Mouse (Mus musculus) right cerebral cortex, postnatal 25 days (tissue): ENCODE results near the gene Arl6.

ENCODE experiments used
- DNase-seq: peaks from one replicate; pipeline ENCODE4 v3.0.0; 2022

The Arl6 gene

GRCm38 (mm10) chr16:59639102-59639691 lies at the start of gene Arl6:
Gene Arl6, minus strand, starts transcription at chr16:59639391.
- DNase-seq, result peak; percentile 96

GRCm38 (mm10) chr16:59685135-59685534 lies 45.9 kb upstream of the Arl6 start:
- no peak for DNase-seq

- DNase-seq, result peak; percentile 68
Observed at GRCm38 (mm10) chr16:59683434-59683833, 44.2 kb upstream of the Arl6 start.

GRCm38 (mm10) chr16:59682216-59682891 lies 43.2 kb upstream of the Arl6 start:
- no peak for DNase-seq

GRCm38 (mm10) chr16:59666938-59667337 lies 27.7 kb upstream of the Arl6 start:
- no peak for DNase-seq

GRCm38 (mm10) chr16:59643766-59644165 lies 4.6 kb upstream of the Arl6 start:
- no peak for DNase-seq

- DNase-seq, result no peak
Observed at GRCm38 (mm10) chr16:59639985-59640384, 794 bp upstream of the Arl6 start.

GRCm38 (mm10) chr16:59634598-59634997 lies 4.6 kb downstream of the Arl6 start:
- no peak for DNase-seq

- no peak for DNase-seq
Observed at GRCm38 (mm10) chr16:59621554-59621953, 17.6 kb downstream of the Arl6 start.

GRCm38 (mm10) chr16:59617167-59617566 lies 22.0 kb downstream of the Arl6 start:
- peak; percentile 24 for DNase-seq

GRCm38 (mm10) chr16:59615675-59616074 lies 23.5 kb downstream of the Arl6 start:
- no peak for DNase-seq

- no peak for DNase-seq
Observed at GRCm38 (mm10) chr16:59610750-59611149, 28.4 kb downstream of the Arl6 start.

GRCm38 (mm10) chr16:59604078-59604781 lies 35.0 kb downstream of the Arl6 start:
- DNase-seq, result no peak

GRCm38 (mm10) chr16:59600311-59601251 lies 38.6 kb downstream of the Arl6 start, which contains the start of gene Crybg3:
Gene Crybg3, minus strand, starts transcription at chr16:59600979.
- DNase-seq, result peak; percentile 68

- no peak for DNase-seq
Observed at GRCm38 (mm10) chr16:59599411-59600265, 39.6 kb downstream of the Arl6 start.

GRCm38 (mm10) chr16:59598997-59599396 lies 40.2 kb downstream of the Arl6 start:
- no peak for DNase-seq

GRCm38 (mm10) chr16:59597256-59597655 lies 41.9 kb downstream of the Arl6 start:
- no peak for DNase-seq

- no peak for DNase-seq
Observed at GRCm38 (mm10) chr16:59594714-59595113, 44.5 kb downstream of the Arl6 start.

- no peak for DNase-seq
Observed at GRCm38 (mm10) chr16:59590790-59591189, 48.4 kb downstream of the Arl6 start.

- DNase-seq, result no peak
Observed at GRCm38 (mm10) chr16:59588351-59589025, 50.7 kb downstream of the Arl6 start.

GRCm38 (mm10) chr16:59587816-59588215 lies 51.4 kb downstream of the Arl6 start:
- DNase-seq, result no peak
